Mouse (Mus musculus) kidney, postnatal 0 days (tissue): ENCODE measurements around the gene Spata1. TPM values are rescaled to one million over a fixed set of nuclear protein-coding genes. Genes with fewer than 3 reads are reported as not detected.
A peak's percentile ranks its signal among the peaks of the same experiment; 100 is the strongest.

Source experiments
- ATAC-seq: fragments of 200-750 bp; cut with Nextera tagmentation; replicated peaks from 2 replicates; pipeline ENCODE4 v1.8.0; 2017; ENCODE audit warnings: low read depth, moderate number of reproducible peaks, moderate TSS enrichment, moderate library complexity; ENCODE audit not compliant: low FRiP score
- DNase-seq: peaks from one replicate; pipeline ENCODE4 v3.0.0-alpha.2; 2016; ENCODE audit warnings: low spot score
- H3K27ac ChIP-seq: fragments of 300-500 bp; sonication (generic); 2 replicates; pipeline ENCODE4 v1.5.1; 2014; ENCODE audit warnings: mild to moderate bottlenecking
- H3K27me3 ChIP-seq: fragments of 300-500 bp; sonication (generic); 2 replicates; pipeline ENCODE4 v1.6.1; 2014; ENCODE audit warnings: low read length, mixed read lengths; ENCODE audit not compliant: insufficient read depth
- H3K36me3 ChIP-seq: fragments of 300-500 bp; sonication (generic); 2 replicates; pipeline ENCODE4 v1.6.1; 2014; ENCODE audit warnings: low read length, mixed read lengths; ENCODE audit not compliant: insufficient read depth
- H3K4me1 ChIP-seq: fragments of 300-500 bp; sonication (generic); replicated peaks from 2 replicates; pipeline ENCODE4 v1.6.1; 2014; ENCODE audit warnings: antibody characterized with exemption, low read length, mixed read lengths; ENCODE audit not compliant: insufficient read depth
- H3K4me2 ChIP-seq: fragments of 300-500 bp; sonication (generic); 2 replicates; pipeline ENCODE4 v1.6.1; 2014; ENCODE audit warnings: mild to moderate bottlenecking, low read length, moderate library complexity, mixed read lengths
- H3K4me3 ChIP-seq: fragments of 300-500 bp; sonication (generic); replicated peaks from 2 replicates; pipeline ENCODE4 v1.5.1; 2014; ENCODE audit warnings: low read depth, low read length
- H3K9ac ChIP-seq: fragments of 300-500 bp; sonication (generic); 2 replicates; pipeline ENCODE4 v1.6.1; 2014; ENCODE audit warnings: low read depth, low read length
- H3K9me3 ChIP-seq: fragments of 300-500 bp; sonication (generic); replicated peaks from 2 replicates; pipeline ENCODE4 v1.6.1; 2016; ENCODE audit warnings: low read length, inconsistent platforms, mixed read lengths
- CTCF ChIP-seq: IDR thresholded peaks from 2 replicates; pipeline ENCODE4 v1.5.1; 2016; ENCODE audit warnings: antibody characterized with exemption, low read depth, mild to moderate bottlenecking, moderate library complexity
- whole genome bisulfite sequencing: fragments of 180-500 bp; shearing (Covaris S2); extraction: QIAGEN DNeasy Blood & Tissue Kit; methylation state at CpG from one replicate; pipeline ENCODE4 v1.1.7; 2014; 5-methylcytosine and 5-hydroxymethylcytosine counted together
- polyA plus RNA-seq: library from polyadenylated mRNA; unstranded; fragments of >200 nt; fragmentation: Nextera tagmentation; extraction: Ambion mirVana; gene quantifications from 2 replicates; pipeline ENCODE4 v1.2.1, GENCODE M21; 2015

Spata1 gene
- polyA plus RNA-seq, 1 experiment from 2014 or later: 5.0 TPM

GRCm38 (mm10) chr3:146442484-146442883, 57.1 kb downstream of the Spata1 start:
- Histone ChIP-seq H3K4me1 (no peaks in the 10 kb centered on the region), H3K36me3 (0 out of 2 replicates have a peak, but pooled peaks cover 9% of the 10 kb centered on the region), H3K4me2 (no peak overlapping the region), H3K27me3 (no peaks in the 10 kb centered on the region), H3K9me3 (no peaks in the 10 kb centered on the region), H3K9ac (no peak overlapping the region), H3K27ac (0 out of 2 replicates have a peak overlapping the region, but pooled peaks have one; percentile 1), H3K4me3 (no peak overlapping the region)
- TF ChIP-seq CTCF: no peak
- ATAC-seq (no peak), DNase-seq (no peak)
- 93% methylated on average over 7 of the region's 7 CpGs for WGBS

- no peak for ATAC-seq
- Histone ChIP-seq H3K9me3 (no peaks in the 10 kb centered on the region), H3K4me1 (no peaks in the 10 kb centered on the region), H3K36me3 (0 out of 2 replicates have a peak, but pooled peaks cover 18% of the 10 kb centered on the region), H3K9ac (no peak overlapping the region), H3K27me3 (no peaks in the 10 kb centered on the region), H3K27ac (no peak overlapping the region), H3K4me2 (no peak overlapping the region), H3K4me3 (no peak overlapping the region)
- no peak for DNase-seq
- WGBS: 91% methylated on average over 7 of the region's 7 CpGs
- no peak for TF ChIP-seq CTCF
Observed at GRCm38 (mm10) chr3:146440422-146440821, 59.1 kb downstream of the Spata1 start.

GRCm38 (mm10) chr3:146440011-146440410, 59.5 kb downstream of the Spata1 start:
- H3K4me2 ChIP-seq: no peak overlapping the region
- ATAC-seq (no peak), DNase-seq (no peak)
- 95% methylated on average over 12 of the region's 12 CpGs for WGBS
- H3K27ac ChIP-seq: no peak overlapping the region
- H3K9ac ChIP-seq: no peak overlapping the region
- no peak overlapping the region for H3K4me3 ChIP-seq
- 0 out of 2 replicates have a peak, but pooled peaks cover 18% of the 10 kb centered on the region for H3K36me3 ChIP-seq
- no peak for TF ChIP-seq CTCF
- H3K4me1 ChIP-seq: no peaks in the 10 kb centered on the region
- no peaks in the 10 kb centered on the region for H3K9me3 ChIP-seq
- no peaks in the 10 kb centered on the region for H3K27me3 ChIP-seq

- 94% methylated on average over 8 of the region's 8 CpGs for WGBS
- no peak for DNase-seq
- Histone ChIP-seq H3K36me3 (peaks cover 25% of the 10 kb centered on the region; the same call in 1 of the 2 replicates), H3K27me3 (no peaks in the 10 kb centered on the region), H3K9ac (no peak overlapping the region), H3K27ac (no peak overlapping the region), H3K4me1 (no peaks in the 10 kb centered on the region), H3K4me3 (no peak overlapping the region), H3K9me3 (no peaks in the 10 kb centered on the region), H3K4me2 (no peak overlapping the region)
- ATAC-seq: no peak
- no peak for TF ChIP-seq CTCF
Observed at GRCm38 (mm10) chr3:146436114-146436513, 63.4 kb downstream of the Spata1 start.

GRCm38 (mm10) chr3:146435533-146435932, 64.0 kb downstream of the Spata1 start:
- Histone ChIP-seq H3K27me3 (no peaks in the 10 kb centered on the region), H3K36me3 (peaks cover 31% of the 10 kb centered on the region; the same call in 1 of the 2 replicates), H3K9me3 (no peaks in the 10 kb centered on the region), H3K4me3 (no peak overlapping the region), H3K4me1 (no peaks in the 10 kb centered on the region), H3K4me2 (no peak overlapping the region), H3K9ac (no peak overlapping the region), H3K27ac (no peak overlapping the region)
- no peak for DNase-seq
- no peak for TF ChIP-seq CTCF
- no peak for ATAC-seq
- 87% methylated on average over 11 of the region's 11 CpGs for WGBS

GRCm38 (mm10) chr3:146434686-146435085, 64.9 kb downstream of the Spata1 start:
- no peak overlapping the region for H3K27ac ChIP-seq
- ATAC-seq: no peak
- 89% methylated on average over 8 of the region's 8 CpGs for WGBS
- DNase-seq: no peak
- no peak overlapping the region for H3K9ac ChIP-seq
- no peaks in the 10 kb centered on the region for H3K27me3 ChIP-seq
- no peaks in the 10 kb centered on the region for H3K4me1 ChIP-seq
- H3K9me3 ChIP-seq: no peaks in the 10 kb centered on the region
- TF ChIP-seq CTCF: no peak
- peaks cover 32% of the 10 kb centered on the region; the same call in 1 of the 2 replicates for H3K36me3 ChIP-seq
- no peak overlapping the region for H3K4me3 ChIP-seq
- no peak overlapping the region for H3K4me2 ChIP-seq
